Mouse (Mus musculus) forebrain, postnatal 0 days (tissue): ENCODE measurements around the gene Gemin6. TPM values are rescaled to one million over a fixed set of nuclear protein-coding genes. Genes with fewer than 3 reads are reported as not detected.
"Not testable (repeated sequence)": the region's sequence is repeated elsewhere in the genome, so short reads cannot be mapped to it uniquely, and the experiment has no call there.

ENCODE experiments used
- ATAC-seq: fragments of 200-750 bp; cut with Nextera tagmentation; 2 replicates; pipeline ENCODE4 v1.8.0; 2017; ENCODE audit warnings: mild to moderate bottlenecking, moderate library complexity
- DNase-seq: peaks from one replicate; pipeline ENCODE4 v3.0.0-alpha.2; 2015
- H3K27ac ChIP-seq: fragments of 300-500 bp; sonication (generic); 2 replicates; pipeline ENCODE4 v1.5.1; 2014; ENCODE audit warnings: low read depth, mild to moderate bottlenecking, antibody characterized with exemption, low read length, moderate library complexity, mixed read lengths
- H3K27me3 ChIP-seq: fragments of 300-500 bp; sonication (generic); 2 replicates; pipeline ENCODE4 v1.6.1; 2014; ENCODE audit warnings: mild to moderate bottlenecking, low read length, mixed read lengths; ENCODE audit not compliant: insufficient read depth
- H3K36me3 ChIP-seq: fragments of 300-500 bp; sonication (generic); 2 replicates; pipeline ENCODE4 v1.6.1; 2014; ENCODE audit warnings: mild to moderate bottlenecking, moderate library complexity; ENCODE audit not compliant: insufficient read depth
- H3K4me1 ChIP-seq: fragments of 300-500 bp; sonication (generic); 2 replicates; pipeline ENCODE4 v1.6.1; 2014; ENCODE audit warnings: antibody characterized with exemption; ENCODE audit not compliant: insufficient read depth
- H3K4me2 ChIP-seq: fragments of 300-500 bp; sonication (generic); 2 replicates; pipeline ENCODE4 v1.6.1; 2014; ENCODE audit warnings: low read depth, mild to moderate bottlenecking, moderate library complexity
- H3K4me3 ChIP-seq: fragments of 300-500 bp; sonication (generic); 2 replicates; pipeline ENCODE4 v1.5.1; 2014; ENCODE audit warnings: low read depth, low read length, mixed read lengths
- H3K9ac ChIP-seq: fragments of 300-500 bp; sonication (generic); 2 replicates; pipeline ENCODE4 v1.6.1; 2014; ENCODE audit warnings: mild to moderate bottlenecking
- H3K9me3 ChIP-seq: fragments of 300-500 bp; sonication (generic); 2 replicates; pipeline ENCODE4 v1.6.1; 2016; ENCODE audit warnings: low read length
- CTCF ChIP-seq: sonication (generic); IDR thresholded peaks from 2 replicates; pipeline ENCODE4 v1.5.1; 2016; ENCODE audit warnings: antibody characterized with exemption, control low read depth, low read depth
- WGBS: fragments of 180-500 bp; shearing (Covaris S2); extraction: QIAGEN DNeasy Blood & Tissue Kit; methylation state at CpG from one replicate; pipeline ENCODE4 v1.1.7; 2014; 5-methylcytosine and 5-hydroxymethylcytosine counted together
- polyA plus RNA-seq: library from polyadenylated mRNA; unstranded; fragments of >200 nt; fragmentation: Nextera tagmentation; extraction: Ambion mirVana; gene quantifications from 2 replicates; pipeline ENCODE4 v1.2.1, GENCODE M21; 2015
- total RNA-seq: library from RNA; depleted of rRNA; stranded (reverse); fragments of >200 nt; gene quantifications from 2 replicates; pipeline ENCODE4 v1.2.3, GENCODE M21; 2014

The Gemin6 gene
- total and polyA plus RNA-seq, 2 experiments from 2014 or later = 14.0 to 24.9 TPM

GRCm38 (mm10) chr17:80183615-80184014 is 40.6 kb upstream of the Gemin6 start:
- Histone ChIP-seq H3K4me1 (no peaks in the 10 kb centered on the region), H3K36me3 (no peaks in the 10 kb centered on the region), H3K4me2 (no peak overlapping the region), H3K27ac (no peak overlapping the region), H3K4me3 (no peak overlapping the region), H3K27me3 (no peaks in the 10 kb centered on the region), H3K9me3 (no peaks in the 10 kb centered on the region), H3K9ac (no peak overlapping the region)
- ATAC-seq (no peak), DNase-seq (no peak)
- TF ChIP-seq CTCF = no peak
- 86% methylated on average over 10 of the region's 10 CpGs for WGBS

- DNase-seq (peak; percentile 67), ATAC-seq (peak; percentile 51; the same call in 1 of the 2 replicates)
- H3K9me3 ChIP-seq = no peaks in the 10 kb centered on the region
- H3K27ac ChIP-seq = no peak overlapping the region
- peaks cover 17% of the 10 kb centered on the region for H3K36me3 ChIP-seq
- no peaks in the 10 kb centered on the region for H3K4me1 ChIP-seq
- H3K27me3 ChIP-seq = no peaks in the 10 kb centered on the region
- peak; percentile 69 for TF ChIP-seq CTCF
- 67% methylated on average over 5 of the region's 5 CpGs for WGBS
- H3K9ac ChIP-seq = no peak overlapping the region
- H3K4me2 ChIP-seq = no peak overlapping the region
- no peak overlapping the region for H3K4me3 ChIP-seq
Measured at GRCm38 (mm10) chr17:80193075-80193474, 31.2 kb upstream of the Gemin6 start.

DNA sequence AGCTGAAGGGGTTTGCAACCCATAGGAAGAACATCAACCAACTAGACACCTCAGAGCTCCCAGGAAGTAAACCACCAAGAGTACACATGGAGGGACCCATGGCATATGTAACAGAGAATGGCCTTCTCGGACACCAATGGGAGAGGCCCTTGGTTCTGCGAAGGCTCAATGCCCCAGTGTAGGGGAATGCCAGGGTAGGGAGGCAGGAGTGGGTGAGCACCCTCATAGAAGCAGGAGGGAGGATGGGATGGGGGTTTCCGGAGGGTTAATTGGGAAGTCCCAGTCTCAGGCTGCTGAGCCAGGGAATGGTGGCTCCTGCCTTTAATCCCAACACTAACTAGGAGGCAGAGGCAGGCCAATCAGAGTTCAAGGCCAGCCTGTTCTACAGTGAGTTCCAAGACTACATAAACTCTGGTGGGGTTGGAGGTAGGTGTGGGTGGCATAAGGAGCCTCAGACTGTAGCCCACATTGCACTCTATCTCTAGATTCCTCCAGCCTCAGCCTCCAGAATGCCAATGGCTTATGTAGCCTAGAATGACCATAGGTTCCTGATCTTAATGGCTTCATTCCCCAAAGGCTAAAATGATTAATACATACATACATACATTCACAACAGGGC is 25.0 kb upstream of the Gemin6 start:
- Histone ChIP-seq H3K9me3 (no peaks in the 10 kb centered on the region), H3K4me2 (no peak overlapping the region), H3K36me3 (peaks cover 50% of the 10 kb centered on the region), H3K9ac (no peak overlapping the region), H3K4me1 (no peaks in the 10 kb centered on the region), H3K4me3 (no peak overlapping the region), H3K27ac (no peak overlapping the region), H3K27me3 (no peaks in the 10 kb centered on the region)
- ATAC-seq (peak; percentile 51), DNase-seq (no peak)
- no peak for TF ChIP-seq CTCF
- 89% methylated on average over 3 of the region's 3 CpGs for WGBS

DNA sequence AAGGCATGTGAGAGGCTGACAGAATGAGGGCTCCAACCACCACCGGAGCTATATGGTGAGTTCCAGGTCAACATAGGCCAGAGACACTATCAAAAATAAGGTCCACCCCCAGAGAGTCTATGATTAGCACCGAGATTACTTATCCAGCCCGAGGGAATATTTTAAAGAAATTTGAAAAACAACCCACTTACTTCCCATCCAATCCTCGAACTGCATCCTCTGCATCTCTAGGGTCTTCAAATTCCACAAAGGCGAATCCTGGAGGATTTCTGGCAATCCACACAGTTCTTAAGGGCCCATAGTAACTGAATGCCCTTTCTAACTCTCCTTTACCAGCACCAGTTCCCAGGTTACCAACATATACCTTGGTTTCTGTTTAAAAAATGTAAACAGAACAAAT is 18.6 kb upstream of the Gemin6 start:
- DNase-seq (no peak), ATAC-seq (no peak)
- Histone ChIP-seq H3K4me1 (peaks cover 3% of the 10 kb centered on the region; the same call in 1 of the 2 replicates), H3K36me3 (peaks cover 20% of the 10 kb centered on the region), H3K4me2 (peak overlapping the region; percentile 72), H3K9ac (peak overlapping the region; percentile 99), H3K27me3 (no peaks in the 10 kb centered on the region), H3K4me3 (peak overlapping the region; percentile 88), H3K9me3 (no peaks in the 10 kb centered on the region), H3K27ac (peak overlapping the region; percentile 99; the same call in 1 of the 2 replicates)
- WGBS = 22% methylated on average over 5 of the region's 5 CpGs
- TF ChIP-seq CTCF = no peak

DNA sequence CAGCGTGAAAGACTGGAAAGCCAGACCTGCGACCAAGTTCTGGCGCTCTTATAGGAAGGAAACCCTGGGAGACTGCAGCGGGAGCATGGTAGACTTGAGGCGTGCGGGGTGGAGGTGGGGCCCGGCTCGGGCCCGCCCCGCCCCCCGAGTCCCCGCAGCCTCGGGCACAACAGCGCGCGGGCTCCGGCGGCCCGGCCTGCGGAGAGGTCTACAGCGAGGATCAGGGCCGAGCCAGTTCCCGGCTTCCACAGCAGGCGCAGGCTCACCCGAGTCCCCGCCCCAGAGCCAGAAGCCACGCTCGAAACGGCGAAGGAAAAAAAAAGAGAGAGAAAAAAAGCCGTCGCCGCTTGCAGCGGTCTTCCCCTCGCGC is 18.0 kb upstream of the Gemin6 start:
- peaks cover 16% of the 10 kb centered on the region for H3K36me3 ChIP-seq
- WGBS = 0% methylated on average over 36 of the region's 36 CpGs
- peaks cover 3% of the 10 kb centered on the region; the same call in 1 of the 2 replicates for H3K4me1 ChIP-seq
- H3K9me3 ChIP-seq = no peaks in the 10 kb centered on the region
- H3K27ac ChIP-seq = peak overlapping the region; percentile 99
- peak overlapping the region; percentile 99 for H3K9ac ChIP-seq
- ATAC-seq (peak; percentile 53), DNase-seq (no peak)
- no peaks in the 10 kb centered on the region for H3K27me3 ChIP-seq
- TF ChIP-seq CTCF = no peak
- H3K4me2 ChIP-seq = peak overlapping the region; percentile 72
- peak overlapping the region; percentile 88 for H3K4me3 ChIP-seq

DNA sequence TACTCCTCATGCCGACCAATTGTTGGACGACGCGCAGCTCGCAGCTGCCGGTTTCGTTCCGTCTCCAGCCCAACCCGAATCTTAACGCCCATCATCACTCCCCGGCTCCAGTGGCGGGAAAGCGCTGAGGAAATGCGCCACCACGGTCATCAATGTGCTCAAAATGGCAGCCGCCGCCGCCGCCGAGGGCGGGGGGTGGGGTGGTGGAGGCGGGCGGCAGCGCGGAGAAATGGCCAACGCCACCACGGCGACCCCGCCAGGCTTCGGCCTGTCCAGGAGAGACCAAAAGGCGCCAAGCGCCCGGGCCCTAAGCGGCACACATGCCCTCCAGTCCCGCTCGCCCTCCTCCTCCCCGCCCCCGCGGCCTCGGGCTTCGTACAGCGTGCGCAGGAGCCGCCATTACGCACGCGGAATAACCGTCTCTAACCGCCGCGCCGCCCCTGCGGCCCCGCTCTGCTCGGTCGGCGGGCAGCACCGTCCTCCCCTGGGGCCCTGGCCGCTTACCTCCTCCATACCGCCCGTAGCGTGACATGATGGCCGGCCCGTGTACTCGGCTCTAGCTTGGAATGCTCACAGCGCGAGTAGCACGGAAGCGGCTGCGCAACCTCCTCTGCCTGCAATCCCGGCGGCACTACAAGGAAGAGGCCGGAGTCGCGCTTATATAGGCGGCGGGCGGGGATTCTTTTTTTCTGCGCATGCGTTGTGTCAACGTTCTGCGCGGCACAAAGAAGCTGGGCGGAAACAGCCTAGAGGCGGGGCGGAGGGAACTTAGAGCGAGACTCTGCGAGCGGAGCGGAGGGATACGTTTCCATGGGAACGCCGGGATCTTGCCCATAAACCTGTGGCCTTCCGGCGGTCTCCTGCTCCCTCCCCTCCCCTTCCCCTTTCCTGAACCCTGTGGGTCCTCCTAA is 17.3 kb upstream of the Gemin6 start, which contains the start of the genes Srsf7 and Ttc39d:
TSS of gene Srsf7 (minus strand) at position 637 of the 911 bp plus-strand sequence.
TSS of gene Ttc39d (plus strand) at position 790 of the 911 bp plus-strand sequence.
- Histone ChIP-seq H3K4me3 (peak within 1 kb of the TSS; percentile 88), H3K27ac (peak within 1 kb of the TSS; percentile 99), H3K9ac (peak within 1 kb of the TSS; percentile 99), H3K4me1 (peaks cover 3% of the 10 kb centered on the region; the same call in 1 of the 2 replicates), H3K27me3 (no peaks in the 10 kb centered on the region), H3K9me3 (no peaks in the 10 kb centered on the region), H3K36me3 (peaks cover 16% of the 10 kb centered on the region), H3K4me2 (peak within 1 kb of the TSS; percentile 72)
- 0 out of 2 replicates have a peak, but pooled peaks have one; percentile 24 for TF ChIP-seq CTCF
- ATAC-seq (peak; percentile 91), DNase-seq (peak; percentile 99)
- 3% methylated on average over 82 of the region's 95 CpGs for WGBS

DNA sequence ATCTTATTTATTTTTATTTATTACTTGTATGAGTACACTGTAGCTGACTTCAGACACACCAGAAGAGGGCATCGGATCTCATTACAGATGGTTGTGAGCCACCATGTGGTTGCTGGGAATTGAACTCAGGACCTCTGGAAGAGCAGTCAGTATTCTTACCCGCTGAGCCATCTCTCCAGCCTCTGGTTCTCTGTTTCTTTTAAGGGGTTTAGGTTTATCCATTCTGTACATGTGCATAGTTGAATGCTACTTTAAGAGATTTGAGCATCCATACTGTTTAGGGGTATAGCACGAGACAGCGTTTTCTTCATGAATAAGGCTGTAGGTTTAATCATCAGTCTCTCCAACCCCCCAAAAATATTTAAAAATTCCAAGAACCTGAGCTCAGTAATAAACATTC is 10.2 kb upstream of the Gemin6 start:
- not testable (repeated sequence) for DNase-seq, H3K9ac ChIP-seq, H3K4me2 ChIP-seq, H3K4me1 ChIP-seq, ATAC-seq, H3K9me3 ChIP-seq, H3K27ac ChIP-seq, H3K36me3 ChIP-seq, H3K4me3 ChIP-seq, H3K27me3 ChIP-seq
- 84% methylated on average over 4 of the region's 4 CpGs for WGBS
